Mouse (Mus musculus) kidney, adult 9 months (tissue): ENCODE measurements around the gene Ift27.

ENCODE experiments used
- DNase-seq: peaks from one replicate; pipeline ENCODE4 v3.0.0; 2022

The Ift27 gene

GRCm38 (mm10) chr15:78173972-78174886, at the start of gene Ift27:
TSS of gene Ift27 (minus strand) at chr15:78174107.
- peak; percentile 100 for DNase-seq

DNA sequence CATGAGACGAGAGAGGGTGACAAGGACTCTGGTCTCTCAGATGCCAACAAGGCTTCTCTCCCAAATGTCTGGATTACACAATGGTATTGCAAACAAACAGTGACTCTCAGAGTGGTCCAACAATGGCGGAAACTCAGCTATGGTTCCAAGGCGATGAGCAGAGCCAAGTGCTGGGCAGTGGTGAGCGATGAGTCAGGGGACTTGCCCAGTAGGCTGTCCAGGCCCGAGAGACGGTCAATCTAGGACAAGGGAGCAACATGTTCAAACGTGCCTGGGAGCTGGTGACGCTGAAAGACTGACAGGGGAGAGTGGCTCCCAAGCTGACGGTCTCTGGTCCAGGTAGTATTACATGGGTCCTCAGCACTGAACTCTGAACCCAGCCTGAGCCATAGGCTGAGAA, 41.4 kb upstream of the Ift27 start:
- DNase-seq = no peak

DNA sequence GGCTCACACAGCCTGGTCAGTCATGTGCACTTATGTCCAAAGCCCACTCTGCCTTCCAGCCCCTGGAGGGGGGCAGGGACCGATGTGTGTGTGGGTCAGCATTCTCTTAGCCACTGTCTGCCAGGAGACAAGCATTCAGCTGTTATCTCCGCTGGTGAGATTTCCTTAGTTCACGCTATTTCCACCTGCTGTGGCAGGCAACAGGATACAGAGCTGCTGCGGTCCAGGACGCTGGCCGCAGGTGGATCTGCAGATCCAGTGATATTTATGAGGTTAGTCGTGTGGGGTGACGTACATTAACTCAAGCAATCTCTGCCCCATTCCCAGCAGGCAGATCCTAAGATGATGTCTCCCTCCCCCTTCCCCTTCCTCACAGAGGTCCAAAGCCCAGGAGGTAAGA, 37.5 kb upstream of the Ift27 start:
- DNase-seq = no peak

DNA sequence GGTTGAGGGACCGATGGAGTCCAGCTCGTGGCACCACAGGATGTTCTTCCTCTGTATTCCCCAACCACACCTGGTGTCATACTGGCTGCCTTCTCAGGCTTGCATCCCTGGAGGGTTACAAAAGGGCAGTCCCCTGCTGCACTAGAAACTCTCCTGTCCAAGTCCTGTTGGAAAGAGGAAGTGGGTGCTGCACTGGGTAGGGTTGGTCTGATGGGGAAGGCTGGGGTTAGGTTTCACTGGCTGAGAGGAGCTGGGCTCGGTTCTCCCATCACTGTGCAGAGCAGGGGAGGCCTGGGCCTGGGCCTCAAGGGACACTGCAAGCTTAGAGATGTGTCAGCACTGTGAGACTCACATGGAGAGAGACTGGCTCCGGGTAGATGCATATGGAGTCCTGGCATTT, 36.3 kb upstream of the Ift27 start:
- DNase-seq = no peak

GRCm38 (mm10) chr15:78206312-78206711, 32.4 kb upstream of the Ift27 start, which contains the start of gene Pvalb:
TSS of gene Pvalb (minus strand) at chr15:78206400.
- DNase-seq = no peak

GRCm38 (mm10) chr15:78205192-78205591, 31.3 kb upstream of the Ift27 start:
- peak; percentile 17 for DNase-seq

- DNase-seq = no peak
These were observed 30.3 kb upstream of the Ift27 start for GRCm38 (mm10) chr15:78204053-78204847.

DNA sequence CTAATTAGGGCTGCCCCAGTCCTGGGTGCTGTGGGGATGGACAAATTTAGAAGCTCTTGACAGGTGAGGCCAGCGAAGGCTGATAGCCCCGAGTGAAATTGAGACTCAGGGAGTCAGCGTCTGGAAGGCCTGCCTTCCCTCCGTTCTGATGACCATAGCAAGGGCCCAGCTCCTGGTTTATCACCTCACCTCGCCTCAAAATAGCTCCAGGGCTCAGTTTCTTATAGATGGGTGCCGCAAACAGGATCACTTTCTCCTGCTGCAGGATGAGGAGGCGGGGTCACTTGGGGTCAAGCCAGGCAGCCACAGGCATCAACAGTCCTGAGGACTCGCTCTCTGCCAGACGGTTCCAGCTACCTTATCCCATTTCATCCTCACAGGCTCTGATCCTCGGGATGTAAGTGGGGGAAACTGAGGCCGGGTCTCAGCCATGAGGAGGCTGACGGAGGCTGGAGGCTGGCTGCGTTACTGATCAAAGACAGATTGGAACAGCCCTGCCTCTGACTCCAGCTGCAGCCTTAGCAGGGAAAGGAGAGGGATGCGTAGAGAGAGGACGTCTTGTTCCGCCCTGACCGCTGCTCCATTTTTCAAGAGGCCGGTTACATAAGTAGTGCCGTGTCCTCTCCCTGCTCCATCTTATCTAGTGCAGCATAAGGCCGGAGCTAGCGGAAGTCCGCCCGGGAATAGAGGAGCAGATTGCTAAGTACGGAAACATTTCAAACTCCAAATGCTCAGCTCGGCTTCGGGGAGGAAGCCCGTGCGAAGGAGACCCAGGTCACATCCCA, 21.4 kb upstream of the Ift27 start:
- DNase-seq = no peak

DNA sequence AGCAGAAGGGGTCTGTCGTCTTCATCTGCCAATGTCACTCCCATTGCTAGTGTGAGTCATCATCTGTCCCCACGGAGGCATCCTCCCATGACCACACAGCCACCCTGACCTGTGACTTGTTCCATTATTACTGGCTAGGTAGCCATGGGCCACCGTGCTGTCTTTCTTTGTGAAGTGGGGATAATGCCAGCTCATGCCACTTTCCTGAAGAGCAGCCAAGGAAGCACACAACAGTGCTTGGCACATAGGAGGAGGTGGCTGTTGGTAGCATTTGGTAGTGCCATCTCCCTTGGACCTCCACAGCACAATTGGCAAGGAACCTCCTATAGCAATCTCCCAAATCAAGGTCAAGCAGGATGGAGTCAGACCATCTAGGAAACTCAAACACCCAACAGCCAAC, 20.4 kb upstream of the Ift27 start:
- DNase-seq = no peak

GRCm38 (mm10) chr15:78189636-78190035, 15.7 kb upstream of the Ift27 start:
- DNase-seq = no peak

- DNase-seq = no peak
These were observed 14.6 kb upstream of the Ift27 start for GRCm38 (mm10) chr15:78188546-78188945.

GRCm38 (mm10) chr15:78186906-78187305, 13.0 kb upstream of the Ift27 start:
- DNase-seq = no peak

DNA sequence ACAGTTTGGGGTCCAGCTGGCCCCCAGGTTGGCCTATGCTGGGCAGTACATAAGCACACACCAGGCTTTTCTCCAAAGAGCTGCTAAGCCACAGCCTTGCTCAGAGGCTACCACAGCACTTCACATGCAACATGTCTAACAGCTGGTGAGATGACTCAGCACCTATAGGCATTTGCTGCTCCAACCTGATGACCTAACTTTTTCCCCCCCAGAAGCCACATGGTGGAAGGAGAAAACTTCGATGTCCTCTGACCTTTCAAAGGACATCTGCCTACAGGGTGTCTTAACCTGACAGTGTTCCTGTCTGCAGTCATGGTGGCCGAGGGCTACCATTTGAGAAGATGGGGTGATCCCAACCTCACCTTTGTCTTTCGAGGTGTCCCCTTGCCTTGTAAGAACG, 11.7 kb upstream of the Ift27 start:
- DNase-seq = no peak

- no peak for DNase-seq
These were observed 10.9 kb upstream of the Ift27 start for GRCm38 (mm10) chr15:78184855-78185254.

- no peak for DNase-seq
These were observed 7.9 kb upstream of the Ift27 start for GRCm38 (mm10) chr15:78181701-78182405.

- no peak for DNase-seq
These were observed 5.9 kb upstream of the Ift27 start for GRCm38 (mm10) chr15:78179775-78180174.

- peak; percentile 72 for DNase-seq
These were observed 4.5 kb upstream of the Ift27 start for GRCm38 (mm10) chr15:78178397-78178796.

DNA sequence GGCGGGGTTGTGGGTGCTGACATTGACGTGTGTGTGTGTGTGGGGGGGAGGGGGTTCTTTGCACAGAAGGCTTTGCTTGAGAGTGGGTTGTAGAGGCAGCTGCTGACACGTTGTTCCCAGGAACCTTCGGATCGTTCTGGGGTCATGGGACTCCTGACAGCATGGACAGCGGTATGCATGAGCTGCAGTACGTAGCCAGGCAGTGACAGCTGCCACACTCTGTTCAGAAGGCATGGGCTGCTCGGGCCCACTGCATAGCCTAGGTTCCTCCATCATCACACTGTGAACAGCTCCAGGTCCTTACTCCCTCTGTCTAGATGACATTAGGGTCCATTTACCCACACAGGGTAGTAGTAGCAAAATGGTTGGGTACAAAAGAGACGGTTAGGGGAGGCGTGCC, 3.4 kb upstream of the Ift27 start:
- no peak for DNase-seq

GRCm38 (mm10) chr15:78174887-78175245, 959 bp upstream of the Ift27 start:
- no peak for DNase-seq

- peak; percentile 14 for DNase-seq
These were observed 749 bp downstream of the Ift27 start for GRCm38 (mm10) chr15:78172899-78173817.

- DNase-seq = no peak
These were observed 1.5 kb downstream of the Ift27 start for GRCm38 (mm10) chr15:78172256-78172898.
